ENCODE assay signal across 30 mouse cellular contexts in the genomic region with DNA sequence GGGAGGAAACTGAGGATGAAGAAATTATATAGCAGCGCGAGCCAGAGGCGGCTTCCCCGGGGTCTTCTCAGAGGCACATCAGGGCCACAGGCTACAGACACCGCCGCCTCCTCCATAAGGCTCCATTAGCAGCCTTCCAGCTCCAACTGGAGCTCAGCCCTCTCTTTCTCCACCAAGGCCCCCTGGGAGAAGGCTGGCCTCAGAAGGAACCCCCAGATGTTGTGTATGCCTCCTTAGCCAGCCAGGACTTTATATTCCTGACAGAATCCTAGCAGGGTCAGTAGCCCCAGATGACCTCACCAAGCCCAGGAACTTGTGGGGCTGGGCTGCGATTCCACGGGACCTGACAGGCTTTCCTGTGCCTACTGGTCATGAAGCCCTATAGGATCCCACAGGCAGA. TPM values are rescaled to one million over a fixed set of nuclear protein-coding genes. Genes with fewer than 3 reads are reported as not detected.
A peak's percentile ranks its signal among the peaks of the same experiment; 100 is the strongest.
DNase-seq lines count a peak whose midpoint lies in the region; ATAC-seq and TF ChIP-seq lines count a peak whose summit lies in the region.
"Had no signal": no experiment of that assay in that cellular context is flagged by ENCODE, and none has a peak within 500 bp of the region (broad histone marks: within the 10 kb centered on the region; RNA-seq: fewer than 3 reads in every experiment).

No protein-coding gene starts in this region.

- no peak for ATAC-seq in heart, embryonic 12.5 days (ENCODE audit: insufficient number of reproducible peaks, low FRiP score)
- ATAC-seq: forebrain, embryonic 15.5 days; inflammation-experienced regulatory T-cells, adult 6 months; midbrain, embryonic 16.5 days had no signal

- TF ChIP-seq POLR2A in heart, adult 2 months (IDR thresholded peaks at IDR 0.05; ENCODE audit: insufficient read depth, low read depth, low read length), result no peak

- TF ChIP-seq EP300 in heart, adult 2 months (IDR thresholded peaks at IDR 0.05; ENCODE audit: insufficient read depth, low read depth, low read length), result no peak

- H3K27ac ChIP-seq in heart, embryonic 12.5 days (ENCODE audit: poor library complexity, severe bottlenecking), result no peak overlapping the region
- H3K27ac ChIP-seq in heart, adult 2 months, result no peak overlapping the region
- H3K27ac ChIP-seq: forebrain, embryonic 15.5 days; hindbrain, embryonic 14.5 days; kidney, postnatal 0 days; midbrain, embryonic 10.5 days; neural tube, embryonic 13.5 days had no signal

- H3K4me3 ChIP-seq in heart, embryonic 12.5 days, result no peak overlapping the region
- no peak overlapping the region for H3K4me3 ChIP-seq in heart, adult 2 months
- H3K4me3 ChIP-seq: forebrain, embryonic 15.5 days; midbrain, embryonic 10.5 days; myocyte; neural tube, embryonic 13.5 days had no signal

- H3K9ac ChIP-seq in heart, embryonic 12.5 days, result no peak overlapping the region
- no peak overlapping the region for H3K9ac ChIP-seq in heart, adult 2 months (ENCODE audit: low read depth, low read length)
- H3K9ac ChIP-seq: forebrain, embryonic 15.5 days; hindbrain, embryonic 14.5 days; neural tube, embryonic 13.5 days had no signal

- intact Hi-C loops in heart, adult 2 months (cut with DNase I), result no loop called here
- intact Hi-C loops in heart, postnatal 36 days (cut with DNase I), result loop anchor here (2.0 kb wide), 1 partner anchor 80 kb away; no protein-coding TSS in a partner anchor

- H3K27me3 ChIP-seq in heart, embryonic 12.5 days (replicated peaks), result peaks cover 11% of the 10 kb centered on the region; the same call in 1 of the 2 replicates
- H3K27me3 ChIP-seq in heart, adult 2 months (ENCODE audit: control insufficient read depth, insufficient read depth, low read length), result no peaks in the 10 kb centered on the region
- H3K27me3 ChIP-seq: forebrain, embryonic 15.5 days; neural tube, embryonic 13.5 days had no signal

- peaks cover 33% of the 10 kb centered on the region for H3K4me1 ChIP-seq in heart, embryonic 12.5 days (replicated peaks)
- H3K4me1 ChIP-seq in heart, adult 2 months (ENCODE audit: control insufficient read depth, insufficient read depth, low read length), result peaks cover 2% of the 10 kb centered on the region; the same call in 1 of the 2 replicates
- H3K4me1 ChIP-seq: forebrain, embryonic 15.5 days had no signal

- no peaks in the 10 kb centered on the region for H3K79me2 ChIP-seq in heart, adult 2 months (replicated peaks; ENCODE audit: control insufficient read depth, insufficient read depth, low read length)

- TF ChIP-seq CTCF in heart, adult 2 months (IDR thresholded peaks at IDR 0.05), result no peak

- no peaks in the 10 kb centered on the region for H3K36me3 ChIP-seq in heart, embryonic 12.5 days
- no peaks in the 10 kb centered on the region for H3K36me3 ChIP-seq in heart, adult 2 months (ENCODE audit: control insufficient read depth, insufficient read depth, low read length)
- H3K36me3 ChIP-seq: forebrain, embryonic 15.5 days; neural tube, embryonic 13.5 days had no signal

- no peaks in the 10 kb centered on the region for H3K9me3 ChIP-seq in heart, embryonic 12.5 days (replicated peaks)
- H3K9me3 ChIP-seq: forebrain, embryonic 15.5 days; G1E; midbrain, embryonic 10.5 days; neural tube, embryonic 13.5 days had no signal

- WGBS in heart, embryonic 12.5 days, result 92% methylated on average over 8 of the region's 8 CpGs
- WGBS in heart, adult 2 months, result 75% methylated on average over 8 of the region's 8 CpGs

- no peak overlapping the region for H3K4me2 ChIP-seq in heart, embryonic 12.5 days
- H3K4me2 ChIP-seq: forebrain, embryonic 15.5 days; hindbrain, embryonic 14.5 days; liver, embryonic 11.5 days; neural tube, embryonic 13.5 days had no signal

- peak; percentile 98 for DNase-seq in heart, adult 11 months
- peak; percentile 67 to 73 for DNase-seq in heart, adult 2 months
- DNase-seq in heart, postnatal 36 days, result peak; percentile 51 to 61
- no peak for DNase-seq in kidney, postnatal 36 days
- DNase-seq in urinary bladder, postnatal 4 days (ENCODE audit: low spot score in 2 of 2), result no peak
- DNase-seq in liver, result no peak
- DNase-seq: adrenal gland, adult 8-10 months; B cell, adult 2 months; kidney, adult 18-20 months; lung, adult 18-20 months; lung, postnatal 10 days; retina, postnatal 1 day; right cerebral cortex, postnatal 25 days had no signal

RNA-seq across cellular contexts. Expression of a gene that starts 32.0 kb away (rescaled TPM):
- 3.9 and 5.0 TPM in 2 replicates for polyA plus RNA-seq in heart, embryonic 12.5 days (2016; fragmentation: Nextera tagmentation; extraction: Ambion mirVana)
- under 1 TPM; 0.26 to 0.30 TPM for total RNA-seq in heart, adult 2 months (2021)
- polyA plus RNA-seq in heart, adult 2 months (2012; rRNA removed), result 0.45 and 0.47 TPM in 2 replicates
- under 1 TPM; 0.41 to 0.61 TPM for total RNA-seq in heart, postnatal 36 days (2021)

RNA-seq across cellular contexts. Expression of a gene that starts 54.1 kb away (rescaled TPM):
- not detected in 2 replicates for polyA plus RNA-seq in heart, embryonic 12.5 days (2016; fragmentation: Nextera tagmentation; extraction: Ambion mirVana)
- not detected for total RNA-seq in heart, adult 2 months (2021)
- not detected in 2 replicates for polyA plus RNA-seq in heart, adult 2 months (2012; rRNA removed)
- not detected for total RNA-seq in heart, postnatal 36 days (2021)
- total RNA-seq: adrenal gland, adult 8-10 months; CH12.LX; G1E; heart, postnatal 10 days; layer of hippocampus, postnatal 10 days had no signal
- polyA plus RNA-seq: forebrain, embryonic 15.5 days; G1E; gonadal fat pad, adult 2 months; hindbrain, embryonic 14.5 days; inflammation-experienced regulatory T-cells, adult 6 months; kidney, postnatal 0 days; limb, embryonic 11.5 days; liver, embryonic 11.5 days; midbrain, embryonic 10.5 days; midbrain, embryonic 16.5 days; myocyte; neural tube, embryonic 13.5 days; thymus, postnatal 0 days had no signal

Comparison
In these comparisons a context has a peak if more than half of its experiments do, and no peak if none do; other contexts are left out.
1. DNase-seq: peak in heart, adult 11 months (single experiment), heart, adult 2 months (2 of 2) and heart, postnatal 36 days (2 of 2); none in kidney, postnatal 36 days (0 of 2), urinary bladder, postnatal 4 days (0 of 2) and liver (single experiment).